Mouse (Mus musculus) ovary, postnatal 14 days (tissue): Measurements from ENCODE around the gene Tnfrsf23.
"Not testable (repeated sequence)": the region's sequence is repeated elsewhere in the genome, so short reads cannot be mapped to it uniquely, and the experiment has no call there.

ENCODE experiments used
- DNase-seq: peaks from one replicate; pipeline ENCODE4 v3.0.0; 2022; ENCODE audit warnings: low spot score

Tnfrsf23 gene

DNA sequence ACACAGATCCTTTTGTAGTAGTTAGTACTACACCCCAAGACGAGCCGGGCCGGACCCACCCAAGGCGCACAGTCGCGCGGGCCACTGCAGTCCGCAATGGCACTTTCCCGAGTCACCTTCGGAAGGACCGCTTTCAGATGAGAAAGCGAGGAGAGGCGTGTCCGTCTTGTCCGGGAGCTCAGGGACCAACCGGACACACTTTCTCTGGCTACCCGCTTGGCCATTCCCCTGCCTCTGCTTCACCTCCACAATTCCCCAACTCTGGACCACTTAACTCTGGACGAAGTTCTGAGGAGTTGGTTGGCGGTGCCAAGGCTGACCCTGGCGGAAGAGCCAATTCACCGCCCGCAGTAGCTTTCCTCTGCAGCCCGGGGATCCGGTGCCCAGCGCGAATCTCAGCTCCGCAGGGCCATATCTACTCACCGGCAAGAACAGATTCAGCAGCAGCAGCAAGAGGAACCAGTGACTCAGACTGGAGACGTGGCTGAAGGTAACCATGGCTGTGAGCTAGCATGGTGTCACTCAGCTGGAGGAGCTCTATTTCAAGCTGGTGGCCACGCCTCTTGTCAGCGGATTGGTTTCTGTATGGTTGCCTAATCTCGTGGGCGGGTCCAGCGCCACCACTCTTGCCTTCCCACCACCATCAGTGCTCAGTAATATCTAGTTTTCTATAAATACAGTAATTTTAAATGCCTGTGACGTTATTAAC lies at the start of gene Tnfrsf23:
TSS of gene Tnfrsf23 (minus strand) at position 514 of the 709 bp plus-strand sequence.
- peak; percentile 31 for DNase-seq

DNA sequence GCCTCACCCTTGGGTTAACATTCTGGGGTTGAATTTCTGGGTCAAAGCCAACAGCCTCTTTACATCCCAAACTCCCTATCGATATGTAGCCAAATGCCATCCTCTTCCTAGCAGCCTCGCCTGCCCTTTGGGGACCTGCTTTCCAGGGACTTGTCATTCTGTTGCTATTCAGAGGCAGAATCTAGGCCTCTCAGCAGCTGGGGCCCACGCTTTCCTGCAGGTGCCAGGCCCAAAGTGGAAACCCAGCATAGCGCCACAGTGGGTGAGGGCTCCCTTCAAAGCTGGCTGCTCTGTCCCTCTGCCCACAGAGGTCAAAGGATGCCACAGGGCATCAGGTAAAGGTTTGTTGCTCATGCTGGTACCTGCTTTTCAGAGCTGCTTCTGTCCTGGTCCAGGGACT lies 48.1 kb upstream of the Tnfrsf23 start:
- DNase-seq = no peak

DNA sequence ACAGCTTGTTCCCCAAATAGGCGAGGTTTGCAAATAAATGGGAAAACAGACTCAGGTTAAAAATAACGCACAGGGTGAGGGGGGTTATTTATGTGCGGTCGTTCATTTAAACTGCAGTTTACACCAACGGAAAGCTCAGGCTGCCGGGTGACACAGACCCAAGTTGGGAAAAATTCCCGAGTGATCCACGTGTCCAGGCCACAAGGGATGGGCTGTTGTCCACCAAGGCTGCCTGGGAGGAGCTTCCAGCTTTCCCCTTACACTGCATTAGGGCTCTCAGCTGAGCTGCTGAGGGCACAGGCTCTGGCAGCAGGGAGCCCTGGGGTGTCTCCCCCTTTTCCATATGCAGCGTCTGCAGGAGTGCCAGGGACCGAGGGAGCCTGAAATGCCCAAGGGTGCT lies 44.2 kb upstream of the Tnfrsf23 start:
- DNase-seq = no peak

DNA sequence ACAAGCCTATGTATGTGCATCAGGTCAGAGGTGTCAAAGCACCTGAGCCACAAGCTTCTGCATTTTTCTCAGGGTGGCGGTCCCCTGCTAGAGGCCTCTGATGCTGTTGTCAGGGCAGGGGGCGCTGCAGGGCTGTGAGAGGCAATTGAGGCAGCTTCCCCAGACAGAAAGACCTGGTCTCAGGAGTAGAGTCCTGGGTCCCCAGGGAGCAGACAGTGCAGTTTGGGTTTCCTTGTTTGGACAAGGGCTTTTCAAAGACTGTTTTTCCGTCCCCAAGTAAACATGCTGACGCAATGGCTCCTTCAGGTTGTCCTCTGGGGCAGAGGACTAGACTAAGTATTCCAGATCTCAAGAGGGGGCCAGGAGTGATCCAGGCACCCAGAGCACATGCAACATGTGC lies 40.7 kb upstream of the Tnfrsf23 start:
- DNase-seq = no peak

DNA sequence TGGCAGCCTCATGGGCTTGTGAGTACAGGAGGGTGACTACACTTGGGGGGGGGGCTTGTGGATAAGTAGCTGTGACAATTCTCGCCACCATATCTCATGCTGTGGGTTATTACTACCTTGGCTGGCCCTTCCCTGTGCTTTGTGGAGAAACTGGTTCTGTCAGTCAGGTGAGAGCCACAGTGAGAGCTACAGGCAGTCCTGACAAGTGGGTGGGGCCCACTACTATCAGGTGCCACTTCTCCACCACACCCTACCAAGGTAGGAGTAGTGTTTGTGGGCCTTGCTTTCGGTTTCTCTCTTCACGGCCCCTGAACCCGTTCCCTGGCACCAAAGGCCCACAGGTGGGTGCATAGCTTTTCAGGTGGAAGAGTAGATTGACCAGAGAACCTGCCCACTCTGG lies 38.2 kb upstream of the Tnfrsf23 start:
- DNase-seq = no peak

DNA sequence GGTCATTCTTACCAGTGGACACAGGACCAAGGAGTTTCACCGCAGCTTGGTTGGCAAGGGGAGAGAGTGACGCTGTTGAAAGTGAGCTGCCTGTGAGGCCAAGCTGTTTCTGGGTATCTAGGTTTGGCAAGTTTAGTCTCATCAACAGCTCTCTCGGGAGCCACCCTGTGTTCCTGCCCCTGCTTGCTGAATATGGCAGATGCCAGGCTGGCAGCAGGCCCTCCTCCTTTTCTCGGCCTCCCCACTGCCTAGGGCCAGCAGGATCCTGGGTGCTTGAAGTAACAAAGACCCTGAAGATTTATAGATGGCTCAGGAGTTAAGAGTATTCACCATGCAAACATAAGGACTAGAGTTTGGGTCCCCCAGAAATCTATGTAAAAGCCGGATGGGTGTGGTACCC lies 37.0 kb upstream of the Tnfrsf23 start:
- no peak for DNase-seq

DNA sequence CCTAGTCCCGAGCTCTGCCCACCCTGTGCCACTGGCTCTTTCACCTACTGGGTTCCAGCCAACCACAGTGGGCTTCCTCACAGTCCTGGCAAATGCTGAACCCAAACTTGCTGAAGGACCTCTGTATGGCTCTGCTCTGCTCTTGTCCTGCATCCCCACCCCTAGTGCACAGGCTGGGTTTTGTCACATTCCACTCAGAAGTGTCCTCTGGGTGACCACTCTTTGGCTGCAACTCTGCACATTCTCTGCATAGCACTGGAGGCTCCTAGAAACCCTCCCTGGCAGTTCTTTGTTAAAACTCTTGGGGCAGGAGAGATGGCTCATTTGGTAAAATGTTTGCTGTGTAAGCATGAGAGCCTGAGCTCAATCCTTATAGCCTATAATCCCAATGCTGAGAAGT lies 32.1 kb upstream of the Tnfrsf23 start:
- no peak for DNase-seq

DNA sequence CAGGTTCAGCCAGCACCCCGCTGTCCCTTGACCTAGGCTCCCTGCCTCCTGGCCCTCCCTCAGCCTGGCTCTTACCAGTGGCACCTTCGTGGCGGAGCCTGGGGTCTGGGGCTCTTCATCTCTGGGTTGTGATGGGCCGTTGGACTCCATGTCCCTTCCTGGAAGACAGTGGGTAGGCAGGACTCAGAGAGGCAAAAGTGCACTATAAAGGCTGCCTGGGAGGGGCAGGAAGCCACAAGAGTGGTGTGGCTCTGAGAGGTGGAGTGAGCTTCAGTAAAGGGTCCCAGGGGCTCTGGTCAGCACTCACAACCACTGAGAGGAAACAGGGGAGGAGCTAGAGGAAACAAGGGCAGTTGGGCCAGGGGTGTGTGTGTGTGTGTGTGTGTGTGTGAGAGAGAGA lies 27.7 kb upstream of the Tnfrsf23 start:
- no peak for DNase-seq

DNA sequence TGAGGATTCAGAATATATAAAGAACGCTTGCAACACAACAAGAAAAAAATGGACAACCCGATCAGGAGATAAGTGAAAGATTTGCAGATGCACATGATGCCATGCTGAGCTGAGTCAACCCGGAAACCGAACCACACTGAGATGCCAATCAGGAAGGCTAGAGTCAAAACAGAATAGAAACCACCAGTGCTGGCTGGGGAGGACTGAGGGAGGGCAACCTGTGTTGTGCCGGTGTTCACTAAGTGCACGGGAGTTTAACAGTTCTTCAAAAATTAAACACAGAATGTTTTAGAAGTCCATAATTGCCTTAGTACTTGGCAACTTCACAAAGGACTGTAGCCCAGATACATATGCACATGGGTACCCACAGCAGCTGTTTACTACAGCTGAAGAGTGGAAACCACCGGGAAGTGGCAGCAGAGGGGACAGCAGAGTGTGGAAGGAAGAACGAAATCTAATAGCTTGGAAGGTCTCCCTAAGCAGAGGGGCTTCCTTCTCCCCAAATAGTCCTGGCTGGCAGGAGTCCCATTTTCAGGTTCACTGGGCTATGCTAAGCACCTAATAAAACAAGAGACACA lies 27.2 kb upstream of the Tnfrsf23 start:
- DNase-seq = no peak

DNA sequence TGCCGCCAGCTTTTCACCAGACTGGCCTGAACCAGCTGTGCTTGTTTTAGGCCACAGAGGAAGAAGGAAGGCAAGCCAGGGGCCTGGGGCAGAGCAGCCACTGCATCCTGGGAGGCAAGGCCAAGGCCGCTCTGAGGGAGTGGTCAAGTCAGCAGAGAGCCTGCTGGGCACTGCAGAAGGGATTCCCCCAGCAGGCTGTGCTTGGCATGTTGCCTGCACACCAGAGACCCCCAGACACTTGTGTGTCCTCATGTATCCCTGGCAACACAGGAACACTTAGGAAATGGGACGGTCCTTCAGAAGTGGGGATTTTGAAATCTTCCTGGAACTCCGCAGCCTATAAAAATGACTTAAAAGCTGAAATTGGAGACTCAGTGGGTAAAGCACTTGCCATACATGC lies 26.4 kb upstream of the Tnfrsf23 start:
- DNase-seq = no peak

DNA sequence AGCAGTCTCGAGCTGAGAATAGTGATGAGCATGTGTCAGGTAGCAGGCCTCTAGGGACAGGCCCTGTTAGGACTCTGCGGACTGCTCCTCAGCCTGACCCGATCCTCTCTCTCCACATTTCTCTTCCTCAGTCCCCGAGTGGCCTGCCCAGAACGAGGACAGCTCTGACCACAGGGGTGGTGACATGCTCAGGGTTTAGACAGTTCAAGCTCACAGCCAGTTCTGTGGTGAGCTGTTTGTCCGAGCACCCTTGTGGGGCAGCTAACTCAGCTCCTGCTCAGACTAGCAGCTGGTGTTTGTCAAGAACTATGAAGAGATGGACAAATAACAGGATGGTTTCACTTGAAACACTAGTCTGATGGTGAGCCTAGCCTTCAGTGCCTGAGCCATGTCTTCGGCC lies 25.7 kb upstream of the Tnfrsf23 start:
- no peak for DNase-seq

DNA sequence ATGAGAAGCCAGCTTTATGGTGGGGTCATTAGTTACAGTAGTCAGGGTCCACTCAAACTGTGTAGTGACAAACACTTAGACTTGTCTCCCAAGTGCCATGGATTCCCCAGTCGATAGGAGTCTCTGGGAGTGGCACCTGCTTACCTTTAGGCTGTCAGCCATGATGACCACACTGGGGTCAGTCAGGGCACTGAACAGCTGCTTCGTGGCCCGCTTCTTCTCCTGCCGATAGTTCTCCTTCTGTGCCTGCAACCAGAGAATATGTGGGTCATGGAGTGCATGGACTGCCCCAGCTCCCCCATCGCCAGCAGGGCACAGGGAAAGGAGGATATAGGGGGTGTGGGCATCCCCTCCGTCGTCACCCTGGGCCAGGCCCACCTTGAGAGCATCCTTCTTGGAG lies 23.7 kb upstream of the Tnfrsf23 start:
- DNase-seq = no peak

DNA sequence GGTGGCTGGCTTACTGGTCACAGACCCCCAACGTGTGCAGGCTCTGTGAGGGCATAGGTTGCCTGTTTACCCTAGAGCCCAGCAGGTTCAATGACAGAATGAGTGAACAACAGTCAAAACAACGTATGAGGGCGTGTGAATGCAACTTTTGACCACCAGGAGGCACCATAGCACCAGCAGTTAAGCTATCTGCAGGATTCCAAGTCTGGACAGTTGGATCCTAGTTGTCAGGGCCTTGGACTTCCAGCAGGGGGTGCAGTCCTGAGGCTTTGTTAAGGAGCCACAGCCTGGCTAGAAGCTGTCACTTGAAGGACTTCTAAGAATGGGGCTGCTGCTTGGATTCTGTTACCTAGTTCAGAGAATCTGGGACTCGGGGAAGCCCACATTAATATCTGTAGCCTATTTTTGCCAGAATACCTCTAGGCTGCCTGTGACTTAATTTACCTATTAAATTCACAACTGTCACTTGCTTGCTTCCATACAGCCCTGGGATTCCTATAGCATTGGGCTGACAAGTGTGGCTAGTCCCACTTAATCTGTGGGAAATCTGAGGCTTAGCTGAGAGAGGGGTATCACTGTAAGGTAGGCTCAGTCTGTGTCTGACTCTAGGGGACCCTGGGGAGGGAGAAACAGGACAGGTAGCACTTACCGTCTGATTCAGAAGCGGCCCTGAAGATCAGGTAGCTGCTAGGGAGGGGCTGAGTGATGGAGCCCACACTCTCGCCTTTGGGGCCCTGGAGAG lies 21.2 kb upstream of the Tnfrsf23 start:
- DNase-seq = peak; percentile 93

DNA sequence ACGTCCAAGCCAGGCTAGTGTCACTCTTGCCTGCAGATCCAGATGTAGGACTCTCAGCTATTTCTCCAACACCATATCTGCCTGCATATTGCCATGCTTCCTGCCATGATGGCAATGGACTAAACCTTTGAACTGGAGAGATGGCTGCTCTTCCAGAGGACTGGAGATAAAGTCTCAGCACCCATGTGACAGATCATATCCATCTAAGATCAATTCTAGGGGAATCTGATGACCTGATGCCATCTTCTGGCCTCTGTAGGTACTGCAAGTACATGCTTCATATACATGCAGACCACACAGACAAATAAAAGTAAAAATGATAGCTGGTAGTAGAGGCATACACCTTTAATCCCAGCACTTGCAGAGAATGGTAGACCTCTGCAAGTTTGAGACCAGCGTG lies 10.5 kb upstream of the Tnfrsf23 start:
- DNase-seq = no peak

DNA sequence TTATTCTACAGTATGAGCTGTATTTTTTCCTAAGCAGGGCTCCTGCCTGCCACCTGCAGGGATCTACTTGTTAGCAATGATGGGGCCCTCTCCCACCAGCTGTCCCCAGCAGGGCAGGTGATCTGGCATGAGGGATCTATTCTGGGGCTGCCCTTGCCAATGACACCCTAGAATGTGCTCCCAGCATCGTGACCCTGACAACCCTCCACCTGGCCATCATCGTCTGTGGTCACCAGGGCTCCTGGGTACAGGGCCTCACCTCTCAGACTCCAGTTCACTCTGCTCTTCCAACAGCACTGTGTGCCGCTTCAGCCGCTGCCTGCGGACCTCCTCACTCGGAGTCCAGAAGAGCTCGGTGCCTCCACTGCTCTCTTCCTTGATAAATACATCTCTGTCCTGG lies 8.9 kb upstream of the Tnfrsf23 start:
- no peak for DNase-seq

DNA sequence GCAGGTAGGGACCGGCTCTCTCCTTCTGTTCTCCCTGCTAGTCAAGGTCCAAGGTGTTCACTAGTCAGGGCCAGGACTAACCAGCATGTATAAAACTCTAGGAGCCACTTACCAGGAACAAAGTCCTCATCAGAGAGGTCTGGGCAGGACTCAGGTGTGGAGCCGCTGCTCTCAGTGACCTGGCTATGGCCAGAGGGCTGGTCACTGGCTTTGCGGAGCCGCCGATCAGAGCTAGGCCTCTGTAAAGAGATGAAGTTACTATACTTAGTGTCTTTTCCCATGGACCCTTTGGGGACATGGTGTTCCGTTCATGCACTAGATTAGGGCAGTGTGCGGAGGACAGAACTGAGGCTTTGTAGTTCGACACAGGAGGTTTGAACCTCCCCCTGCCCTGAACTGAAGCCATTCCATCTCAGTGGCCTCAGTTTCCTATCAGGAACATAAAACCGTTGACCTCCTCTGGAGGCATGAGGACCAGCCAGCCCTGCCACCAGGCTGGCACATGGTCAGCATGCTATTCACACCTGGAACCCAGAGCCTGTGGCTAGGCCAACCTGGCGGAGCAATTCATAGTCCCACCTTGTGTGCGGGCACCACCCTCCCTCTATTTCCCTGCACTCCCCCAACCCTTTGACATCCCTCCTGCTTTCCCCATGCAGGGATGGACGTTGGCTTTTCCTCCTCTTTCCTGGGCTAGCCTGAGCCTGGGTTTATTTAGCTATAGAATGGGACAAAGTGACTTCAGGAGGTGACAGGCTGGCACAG lies 7.3 kb upstream of the Tnfrsf23 start:
- DNase-seq = no peak

DNA sequence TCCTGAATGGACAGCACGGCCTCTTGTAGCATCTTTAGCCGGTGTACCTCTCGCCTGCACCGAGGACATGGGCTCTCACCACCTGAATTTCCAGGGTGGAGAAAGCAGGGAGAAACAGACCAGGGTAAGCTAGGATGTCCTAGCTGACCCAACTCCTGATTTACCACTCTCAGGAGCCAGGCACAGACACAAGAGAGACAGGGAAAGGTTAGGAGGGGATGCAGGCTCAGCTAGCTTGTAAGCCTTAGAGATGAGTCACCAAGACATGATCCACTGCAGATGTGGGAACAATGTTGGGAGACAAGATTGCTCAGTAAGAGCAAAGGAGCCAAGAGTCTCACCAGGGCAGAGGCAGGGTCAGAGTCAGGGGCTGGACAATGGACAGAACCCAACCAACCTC lies 6.2 kb upstream of the Tnfrsf23 start:
- no peak for DNase-seq

DNA sequence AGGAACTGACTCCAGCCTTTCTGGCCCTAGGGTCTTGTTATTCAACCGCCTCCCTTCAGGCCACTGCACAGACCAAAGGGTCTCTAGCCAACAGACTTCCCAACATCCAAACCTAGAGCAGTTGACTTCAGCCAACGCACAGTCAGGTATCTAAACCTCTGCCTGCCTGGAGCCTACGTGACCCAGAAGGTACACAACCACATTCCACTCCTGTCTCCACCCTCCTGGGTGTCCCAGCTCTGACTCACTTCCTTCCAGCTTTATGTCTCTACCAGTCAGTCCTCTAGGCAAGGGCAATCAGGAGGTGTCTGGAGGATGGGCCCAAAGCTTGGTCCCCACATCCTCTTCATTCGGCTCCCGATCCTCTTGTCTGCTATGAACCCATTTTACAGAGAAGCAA lies 5.5 kb upstream of the Tnfrsf23 start:
- no peak for DNase-seq

DNA sequence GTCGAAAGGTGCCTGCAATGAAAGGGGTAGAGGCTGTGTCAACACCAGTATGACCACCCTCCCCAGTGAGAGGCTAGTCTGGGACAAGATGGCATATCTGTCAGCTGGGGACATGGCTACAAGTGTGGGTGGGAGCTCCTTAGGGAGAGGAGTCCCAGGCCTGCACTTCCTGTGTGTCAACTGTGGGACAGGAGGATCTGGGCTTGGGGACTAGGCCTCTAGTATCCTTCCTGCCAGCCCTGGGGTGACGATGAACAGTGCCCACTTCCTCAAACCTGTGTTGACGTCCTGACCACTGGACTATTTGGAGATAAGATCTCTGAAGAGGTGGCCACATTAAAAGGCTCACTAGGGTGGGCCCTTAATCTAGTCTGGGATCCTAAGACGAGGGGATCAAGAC lies 4.3 kb upstream of the Tnfrsf23 start:
- DNase-seq = no peak

DNA sequence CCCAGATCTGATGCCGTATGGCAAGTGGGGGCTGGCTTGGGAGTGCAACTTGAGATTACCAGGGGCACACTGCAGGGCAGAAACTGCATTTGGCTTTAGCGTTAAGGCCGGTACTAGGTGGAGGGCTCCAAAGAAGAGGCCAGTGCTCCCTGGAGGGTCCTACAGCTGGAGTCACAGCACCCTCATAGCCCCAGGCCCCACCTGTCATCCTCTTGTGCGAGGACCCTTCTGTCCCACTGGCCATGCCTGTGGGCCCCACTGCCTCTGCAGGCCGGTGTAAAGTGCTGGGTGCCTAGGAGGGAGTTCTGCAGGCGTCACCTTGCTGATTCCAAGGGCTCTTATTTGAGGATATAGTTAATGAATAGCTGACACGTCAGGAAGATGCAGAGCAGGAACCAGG lies 3.8 kb upstream of the Tnfrsf23 start:
- no peak for DNase-seq

DNA sequence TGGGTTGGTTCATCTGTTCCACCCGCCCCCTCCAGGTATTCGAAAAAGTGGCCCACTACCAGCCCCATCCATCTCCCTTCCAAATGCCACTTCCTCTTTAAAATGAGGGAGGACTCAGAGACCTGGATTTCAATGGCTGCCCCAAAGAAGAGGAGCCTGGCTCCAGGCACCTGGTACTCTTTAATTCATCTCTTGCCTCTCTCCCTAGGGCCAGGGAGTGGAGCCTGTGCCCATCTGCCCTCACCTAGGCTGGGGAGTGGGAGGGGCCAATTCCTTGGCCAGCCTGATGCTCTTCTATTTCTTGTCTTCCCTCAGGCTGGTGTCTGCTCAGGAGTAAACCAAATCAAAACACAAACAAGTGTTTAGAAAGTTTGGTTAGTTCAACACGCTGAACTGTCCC lies 1.0 kb upstream of the Tnfrsf23 start:
- not testable (repeated sequence) for DNase-seq

DNA sequence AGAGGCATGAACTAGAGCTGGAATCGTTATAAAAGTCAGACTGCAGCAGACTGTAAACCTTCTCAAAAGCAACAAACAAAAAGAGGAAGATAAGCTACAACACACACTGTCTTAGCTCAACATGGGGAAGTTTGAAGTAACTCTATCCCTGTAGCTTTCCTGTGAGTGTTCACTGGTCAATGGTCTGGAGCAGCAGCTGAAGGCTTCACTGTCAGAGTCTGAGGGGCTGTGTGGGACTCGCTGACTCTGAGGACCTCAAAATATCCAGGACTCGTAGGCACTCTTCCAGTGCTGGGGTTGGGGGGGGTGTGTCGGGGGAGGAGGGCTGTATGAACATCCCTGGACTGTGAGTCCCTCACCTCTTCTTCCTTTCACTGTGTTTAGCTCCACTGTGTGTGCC lies 519 bp upstream of the Tnfrsf23 start:
- DNase-seq = not testable (repeated sequence)

DNA sequence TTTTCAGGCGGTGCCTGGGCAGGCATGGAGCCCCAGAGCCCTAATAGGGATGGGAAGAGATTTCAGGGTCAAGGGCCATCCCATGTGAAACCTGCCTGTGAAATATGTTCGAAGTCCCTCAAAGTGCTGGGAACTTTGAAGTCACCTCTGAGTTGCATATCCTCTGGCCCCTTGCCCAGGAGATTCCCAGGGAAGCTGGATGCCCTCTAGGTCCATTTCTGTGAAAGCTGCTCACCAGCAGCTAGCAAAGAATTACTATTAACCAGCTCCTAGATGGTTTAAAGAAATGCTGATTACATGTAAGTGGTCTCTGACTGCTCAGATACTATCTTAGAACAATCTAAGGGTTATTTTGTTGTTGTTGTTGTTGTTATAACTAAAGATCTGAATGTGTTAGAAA lies 1.1 kb downstream of the Tnfrsf23 start:
- DNase-seq = not testable (repeated sequence)
